Mouse (Mus musculus) stomach, embryonic 15.5 days (tissue): Measurements from ENCODE around the gene Hoxd9. TPM values are rescaled to one million over a fixed set of nuclear protein-coding genes. Genes with fewer than 3 reads are reported as not detected.

ENCODE experiments used
- ATAC-seq: fragments of 200-750 bp; cut with Nextera tagmentation; 2 replicates; pipeline ENCODE4 v1.8.0; 2017; ENCODE audit warnings: low read depth, moderate number of reproducible peaks, moderate TSS enrichment; ENCODE audit not compliant: insufficient read depth, low FRiP score
- H3K27ac ChIP-seq: fragments of 300-500 bp; sonication (generic); 2 replicates; pipeline ENCODE4 v1.5.1; 2015; ENCODE audit warnings: mild to moderate bottlenecking, inconsistent platforms
- H3K27me3 ChIP-seq: fragments of 300-500 bp; sonication (generic); replicated peaks from 2 replicates; pipeline ENCODE4 v1.6.1; 2015; ENCODE audit warnings: inconsistent platforms
- H3K36me3 ChIP-seq: fragments of 300-500 bp; sonication (generic); 2 replicates; pipeline ENCODE4 v1.6.1; 2015; ENCODE audit warnings: inconsistent platforms
- H3K4me1 ChIP-seq: fragments of 300-500 bp; sonication (generic); 2 replicates; pipeline ENCODE4 v1.6.1; 2015; ENCODE audit warnings: inconsistent platforms
- H3K4me2 ChIP-seq: fragments of 300-500 bp; sonication (generic); 2 replicates; pipeline ENCODE4 v1.6.1; 2015; ENCODE audit warnings: mild to moderate bottlenecking, inconsistent platforms
- H3K4me3 ChIP-seq: fragments of 300-500 bp; sonication (generic); replicated peaks from 2 replicates; pipeline ENCODE4 v1.5.1; 2015; ENCODE audit warnings: inconsistent platforms
- H3K9ac ChIP-seq: fragments of 300-500 bp; sonication (generic); 2 replicates; pipeline ENCODE4 v1.6.1; 2015; ENCODE audit warnings: inconsistent platforms
- H3K9me3 ChIP-seq: fragments of 300-500 bp; sonication (generic); 2 replicates; pipeline ENCODE4 v1.6.1; 2016; ENCODE audit warnings: inconsistent platforms
- WGBS: fragments of 180-500 bp; shearing (Covaris S2); methylation state at CpG from one replicate; pipeline ENCODE4 v1.1.7; 2015; 5-methylcytosine and 5-hydroxymethylcytosine counted together
- polyA plus RNA-seq: library from polyadenylated mRNA; unstranded; fragments of >200 nt; fragmentation: Nextera tagmentation; extraction: Ambion mirVana; gene quantifications from 2 replicates; pipeline ENCODE4 v1.2.1, GENCODE M21; 2015

Hoxd9 gene
- polyA plus RNA-seq, 1 experiment from 2014 or later = 1.3 TPM

- Histone ChIP-seq H3K4me2 (no peak overlapping the region), H3K4me3 (no peak overlapping the region), H3K27me3 (peaks cover 90% of the 10 kb centered on the region)
These were observed 8.5 kb upstream of the Hoxd9 start for GRCm38 (mm10) chr2:74688795-74689573.

GRCm38 (mm10) chr2:74689574-74690337 lies 7.8 kb upstream of the Hoxd9 start:
- Histone ChIP-seq H3K27ac (no peak overlapping the region), H3K9me3 (no peaks in the 10 kb centered on the region), H3K27me3 (peaks cover 90% of the 10 kb centered on the region), H3K4me3 (no peak overlapping the region), H3K4me2 (no peak overlapping the region), H3K9ac (no peak overlapping the region), H3K4me1 (0 out of 2 replicates have a peak, but pooled peaks cover 4% of the 10 kb centered on the region), H3K36me3 (no peaks in the 10 kb centered on the region)
- WGBS = 2% methylated on average over 24 of the region's 24 CpGs
- ATAC-seq = no peak

More at GRCm38 (mm10) chr2:74688795-74689573, 8.5 kb upstream of the Hoxd9 start:
- Histone ChIP-seq H3K9ac (no peak overlapping the region), H3K27ac (no peak overlapping the region), H3K36me3 (no peaks in the 10 kb centered on the region), H3K9me3 (no peaks in the 10 kb centered on the region), H3K4me1 (0 out of 2 replicates have a peak, but pooled peaks cover 4% of the 10 kb centered on the region)
- no peak for ATAC-seq
- WGBS = 4% methylated on average over 12 of the region's 12 CpGs

DNA sequence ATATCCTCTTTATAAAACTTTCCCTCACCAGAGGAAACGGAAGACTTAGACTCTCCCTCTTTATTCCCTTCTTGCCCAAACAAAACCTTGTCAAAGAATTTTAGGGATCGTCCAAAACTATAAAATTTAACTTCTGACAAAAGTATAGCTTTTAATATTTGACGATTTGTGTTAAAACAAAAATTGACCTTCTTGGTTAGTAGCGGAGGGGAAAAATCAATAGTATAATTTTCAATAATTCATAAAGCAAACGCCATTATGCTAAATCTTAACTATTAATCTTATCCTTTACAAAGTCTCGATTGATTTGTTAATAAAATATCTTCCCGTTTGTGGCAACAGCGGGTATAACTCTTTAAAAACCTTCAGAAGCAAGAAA lies 7.2 kb upstream of the Hoxd9 start:
- 9% methylated on average over 8 of the region's 8 CpGs for WGBS
- ATAC-seq = no peak
- Histone ChIP-seq H3K36me3 (no peaks in the 10 kb centered on the region), H3K27me3 (peaks cover 90% of the 10 kb centered on the region), H3K4me2 (no peak overlapping the region), H3K4me1 (0 out of 2 replicates have a peak, but pooled peaks cover 4% of the 10 kb centered on the region), H3K27ac (no peak overlapping the region), H3K9me3 (no peaks in the 10 kb centered on the region), H3K4me3 (no peak overlapping the region), H3K9ac (no peak overlapping the region)

DNA sequence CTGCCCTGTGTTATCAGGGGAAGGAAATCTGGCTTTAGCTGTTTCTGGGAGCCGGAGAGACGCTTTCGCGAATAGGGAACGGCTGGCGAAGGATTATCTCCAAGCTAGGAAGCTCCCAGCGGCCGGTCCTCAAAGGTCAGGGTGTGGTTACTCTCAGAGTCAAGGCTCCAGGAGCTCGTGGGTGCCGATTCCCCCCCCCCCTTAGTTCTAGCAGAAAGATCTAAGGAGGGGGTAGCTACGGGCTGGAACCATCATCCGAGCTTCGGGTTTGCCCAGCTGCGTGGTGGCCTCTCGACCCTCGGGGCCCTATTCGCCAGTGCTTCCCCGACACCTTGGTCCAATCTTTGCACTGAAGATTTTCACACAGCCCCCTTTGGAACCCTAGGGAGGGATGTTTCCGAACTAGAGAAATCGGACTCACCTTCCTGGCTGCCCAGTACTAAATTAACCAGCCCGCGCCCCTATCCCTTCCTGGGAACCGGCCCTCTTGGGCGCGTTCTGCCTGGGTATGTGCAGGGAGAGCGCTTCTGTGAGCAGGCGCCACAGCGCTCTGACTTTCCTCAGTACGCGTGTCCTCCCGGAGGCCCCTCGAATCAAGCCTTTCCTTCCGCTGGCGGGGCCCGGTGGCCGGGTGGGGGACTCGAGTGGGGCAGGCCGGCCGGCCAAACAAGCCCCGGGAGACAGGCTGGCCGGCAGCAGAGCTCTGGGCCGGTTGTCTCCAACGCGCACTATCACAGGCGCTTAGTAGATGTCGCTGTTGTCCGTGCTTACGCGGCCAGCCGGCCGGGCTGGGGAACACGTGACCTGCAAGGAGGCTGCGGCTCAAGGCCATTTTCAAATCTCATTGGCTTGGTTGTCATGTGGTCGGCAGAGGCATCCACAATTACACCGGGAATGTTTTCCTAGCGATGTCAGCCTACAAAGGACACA lies 6.2 kb upstream of the Hoxd9 start, which contains the start of gene Hoxd10:
Hoxd10 (plus strand) TSS at position 903 of the 930 bp plus-strand sequence.
- Histone ChIP-seq H3K9ac (no peak within 1 kb of the TSS), H3K36me3 (no peaks in the 10 kb centered on the region), H3K27me3 (peaks cover 96% of the 10 kb centered on the region), H3K27ac (no peak within 1 kb of the TSS), H3K4me3 (peak within 1 kb of the TSS; percentile 16; the same call in 1 of the 2 replicates), H3K4me2 (peak within 1 kb of the TSS; percentile 36; the same call in 1 of the 2 replicates), H3K4me1 (0 out of 2 replicates have a peak, but pooled peaks cover 4% of the 10 kb centered on the region), H3K9me3 (no peaks in the 10 kb centered on the region)
- peak; percentile 39; the same call in 1 of the 2 replicates for ATAC-seq
- WGBS = 2% methylated on average over 56 of the region's 56 CpGs

GRCm38 (mm10) chr2:74691995-74692807 lies 5.3 kb upstream of the Hoxd9 start:
- Histone ChIP-seq H3K4me2 (0 out of 2 replicates have a peak overlapping the region, but pooled peaks have one; percentile 36), H3K4me3 (no peak overlapping the region), H3K27ac (no peak overlapping the region), H3K4me1 (0 out of 2 replicates have a peak, but pooled peaks cover 4% of the 10 kb centered on the region), H3K36me3 (no peaks in the 10 kb centered on the region), H3K9me3 (no peaks in the 10 kb centered on the region), H3K9ac (no peak overlapping the region), H3K27me3 (peaks cover 96% of the 10 kb centered on the region)
- ATAC-seq = no peak
- WGBS = 4% methylated on average over 35 of the region's 35 CpGs

DNA sequence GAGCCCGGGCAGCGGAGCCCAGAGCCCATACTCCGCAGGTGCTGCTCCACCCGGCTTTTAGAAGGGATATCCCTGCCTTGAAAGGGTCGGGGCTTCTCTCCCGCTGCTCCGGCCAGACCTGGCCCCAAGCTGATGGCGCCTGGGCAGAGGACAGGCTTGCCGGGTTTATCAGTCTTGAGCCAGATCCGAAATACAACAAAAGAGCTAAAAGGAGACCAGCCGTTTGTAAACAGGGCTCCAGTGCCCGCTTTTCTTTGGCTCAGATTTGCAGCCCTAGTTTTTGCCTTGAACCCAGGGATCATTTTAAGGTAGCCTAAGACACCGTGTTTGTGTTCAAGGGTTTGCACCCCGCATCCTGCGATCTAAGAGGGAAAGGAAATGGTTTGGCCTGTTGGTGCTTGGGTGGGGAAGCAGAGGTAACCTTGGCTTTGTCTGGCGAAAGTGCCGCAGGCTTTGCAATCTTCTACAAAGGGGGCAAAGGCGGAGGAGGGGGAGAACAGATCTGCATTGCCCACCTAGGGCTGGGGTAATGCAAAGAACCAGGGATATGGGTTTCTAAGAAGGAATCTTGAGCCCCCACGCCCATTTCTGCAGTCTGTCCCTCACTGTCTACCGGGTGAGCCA lies 4.6 kb upstream of the Hoxd9 start:
- WGBS = 2% methylated on average over 20 of the region's 20 CpGs
- H3K9me3 ChIP-seq = no peaks in the 10 kb centered on the region
- H3K36me3 ChIP-seq = no peaks in the 10 kb centered on the region
- H3K4me2 ChIP-seq = no peak overlapping the region
- no peak overlapping the region for H3K9ac ChIP-seq
- peaks cover 96% of the 10 kb centered on the region for H3K27me3 ChIP-seq
- H3K4me3 ChIP-seq = no peak overlapping the region
- peaks cover 9% of the 10 kb centered on the region for H3K4me1 ChIP-seq
- no peak overlapping the region for H3K27ac ChIP-seq
- ATAC-seq = no peak

DNA sequence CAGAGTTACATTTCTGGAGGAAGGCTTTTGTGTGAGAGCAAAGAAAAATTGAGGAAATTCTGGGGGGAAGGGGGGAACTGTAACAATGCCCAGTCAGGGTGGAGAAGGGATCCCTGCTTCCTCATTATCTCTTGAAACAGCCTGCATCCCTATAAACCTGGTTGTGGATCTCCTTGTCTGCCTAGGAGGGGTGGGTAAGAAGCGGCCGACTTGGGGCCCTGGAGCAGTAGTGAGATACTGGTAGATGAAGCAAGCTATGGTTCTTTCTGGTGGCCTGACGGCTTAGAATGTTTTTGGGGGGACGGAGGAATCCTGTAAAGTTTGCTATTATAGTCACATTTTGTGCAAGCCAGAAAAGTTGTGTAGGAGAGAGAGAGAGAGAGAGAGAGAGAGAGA lies 4.1 kb upstream of the Hoxd9 start:
- H3K36me3 ChIP-seq = no peaks in the 10 kb centered on the region
- no peak overlapping the region for H3K9ac ChIP-seq
- no peak overlapping the region for H3K4me3 ChIP-seq
- H3K4me1 ChIP-seq = peaks cover 14% of the 10 kb centered on the region
- 8% methylated on average over 4 of the region's 4 CpGs for WGBS
- H3K27ac ChIP-seq = no peak overlapping the region
- H3K9me3 ChIP-seq = no peaks in the 10 kb centered on the region
- ATAC-seq = no peak
- no peak overlapping the region for H3K4me2 ChIP-seq
- H3K27me3 ChIP-seq = peaks cover 96% of the 10 kb centered on the region

DNA sequence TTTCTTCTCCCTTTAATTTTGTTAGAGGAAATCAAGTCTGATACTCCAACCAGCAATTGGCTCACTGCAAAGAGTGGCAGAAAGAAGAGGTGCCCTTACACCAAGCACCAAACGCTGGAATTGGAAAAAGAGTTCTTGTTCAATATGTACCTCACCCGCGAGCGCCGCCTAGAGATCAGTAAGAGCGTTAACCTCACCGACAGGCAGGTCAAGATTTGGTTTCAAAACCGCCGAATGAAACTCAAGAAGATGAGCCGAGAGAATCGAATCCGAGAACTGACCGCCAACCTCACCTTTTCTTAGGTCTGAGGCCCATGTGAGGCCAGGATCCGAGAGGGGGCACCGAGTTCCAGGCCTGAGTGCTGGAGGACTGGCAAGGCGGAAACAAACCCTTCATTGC lies 3.5 kb upstream of the Hoxd9 start:
- 3% methylated on average over 16 of the region's 16 CpGs for WGBS
- Histone ChIP-seq H3K4me2 (no peak overlapping the region), H3K27ac (no peak overlapping the region), H3K4me1 (peaks cover 16% of the 10 kb centered on the region), H3K9me3 (no peaks in the 10 kb centered on the region), H3K36me3 (no peaks in the 10 kb centered on the region), H3K9ac (no peak overlapping the region), H3K4me3 (no peak overlapping the region), H3K27me3 (peaks cover 96% of the 10 kb centered on the region)
- ATAC-seq = no peak

DNA sequence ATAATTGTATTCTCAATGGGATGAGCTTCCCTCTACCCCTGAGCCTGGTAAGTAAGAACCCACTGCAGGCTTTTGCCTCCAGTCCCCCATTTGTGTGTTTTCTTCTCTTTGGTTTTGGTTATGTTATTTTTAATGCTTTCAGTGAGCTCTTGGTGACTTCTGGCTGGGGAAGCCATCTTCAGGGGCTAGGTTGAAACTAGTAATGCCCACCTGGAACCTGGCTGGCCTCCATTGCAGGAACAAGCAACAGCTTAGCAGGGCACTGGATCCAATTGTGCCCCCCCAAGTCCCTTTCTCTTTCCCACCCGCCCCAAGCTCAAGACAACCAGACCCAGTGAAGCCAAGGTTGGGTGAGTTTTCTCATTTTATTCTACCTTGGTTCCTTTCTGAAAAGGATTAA lies 2.1 kb upstream of the Hoxd9 start:
- no peak overlapping the region for H3K4me2 ChIP-seq
- H3K9ac ChIP-seq = no peak overlapping the region
- H3K4me1 ChIP-seq = peaks cover 16% of the 10 kb centered on the region
- no peak overlapping the region for H3K27ac ChIP-seq
- 26% methylated on average over 1 of the region's 1 CpGs for WGBS
- no peaks in the 10 kb centered on the region for H3K36me3 ChIP-seq
- ATAC-seq = no peak
- H3K4me3 ChIP-seq = no peak overlapping the region
- peaks cover 98% of the 10 kb centered on the region for H3K27me3 ChIP-seq
- no peaks in the 10 kb centered on the region for H3K9me3 ChIP-seq

- no peak for ATAC-seq
- Histone ChIP-seq H3K9ac (no peak overlapping the region), H3K4me2 (no peak overlapping the region), H3K27me3 (peaks cover 100% of the 10 kb centered on the region), H3K4me3 (no peak overlapping the region), H3K9me3 (no peaks in the 10 kb centered on the region), H3K4me1 (peaks cover 16% of the 10 kb centered on the region), H3K27ac (no peak overlapping the region), H3K36me3 (no peaks in the 10 kb centered on the region)
- WGBS = 3% methylated on average over 7 of the region's 7 CpGs
These were observed 1.6 kb upstream of the Hoxd9 start for GRCm38 (mm10) chr2:74695813-74696430.
